Mouse (Mus musculus) G1E (cell line): Measurements from ENCODE around the gene Lmntd1. TPM values are rescaled to one million over a fixed set of nuclear protein-coding genes. Genes with fewer than 3 reads are reported as not detected.

Source experiments
- ATAC-seq: 2 replicates; pipeline ENCODE4 v1.8.0; 2016; ENCODE audit warnings: mild to moderate bottlenecking; ENCODE audit not compliant: insufficient number of reproducible peaks, poor library complexity, low FRiP score, severe bottlenecking; ENCODE audit errors: extremely low read depth
- DNase-seq: peaks from one replicate; pipeline ENCODE4 v3.0.0; 2012; ENCODE audit warnings: low spot score
- H3K27me3 ChIP-seq: 2 replicates; pipeline ENCODE4 v1.6.1; 2012; ENCODE audit warnings: mild to moderate bottlenecking, low read length, inconsistent platforms; ENCODE audit not compliant: insufficient read depth
- H3K36me3 ChIP-seq: replicated peaks from 2 replicates; pipeline ENCODE3; 2012; ENCODE audit warnings: mild to moderate bottlenecking, inconsistent platforms
- H3K4me1 ChIP-seq: 2 replicates; pipeline ENCODE4 v1.6.1; 2012; ENCODE audit warnings: low read depth, low read length, inconsistent platforms, mixed read lengths; ENCODE audit not compliant: insufficient read depth
- H3K4me3 ChIP-seq: 2 replicates; pipeline ENCODE4 v1.5.1; 2012; ENCODE audit warnings: low read depth, mild to moderate bottlenecking, inconsistent platforms, low read length, moderate library complexity, mixed read lengths
- H3K9me3 ChIP-seq: replicated peaks from 2 replicates; pipeline ENCODE4 v1.6.1; 2012; ENCODE audit warnings: inconsistent platforms
- CTCF ChIP-seq: IDR thresholded peaks from 2 replicates; pipeline ENCODE4 v1.5.1; 2012; ENCODE audit warnings: low read depth, low read length, inconsistent platforms, mixed read lengths
- GATA1 ChIP-seq: IDR thresholded peaks from 2 replicates; pipeline ENCODE4 v1.6.1; 2012; ENCODE audit warnings: borderline replicate concordance, low read length, inconsistent platforms, mixed read lengths
- GATA2 ChIP-seq: IDR thresholded peaks from 2 replicates; pipeline ENCODE4 v1.6.1; 2012; ENCODE audit warnings: low read depth, low read length, inconsistent platforms, borderline replicate concordance
- POLR2AphosphoS5 ChIP-seq: IDR thresholded peaks from 2 replicates; pipeline ENCODE4 v1.6.1; 2012; ENCODE audit warnings: low read depth, low read length, inconsistent platforms; ENCODE audit not compliant: insufficient replicate concordance
- TAL1 ChIP-seq: conservative IDR thresholded peaks from 2 replicates; pipeline ENCODE4 v1.6.1; 2012; ENCODE audit warnings: low read depth, low read length, inconsistent platforms, mixed read lengths
- polyA plus RNA-seq: library from polyadenylated mRNA; stranded (reverse); fragments of >175 nt; gene quantifications from 2 replicates; pipeline ENCODE4 v1.2.3, GENCODE M21; 2012
- total RNA-seq, 2 experiments: library from RNA; stranded (forward) in 1 of 2; stranded (reverse) in 1 of 2; fragments of 200-1000 nt in 1 of 2; fragments of >200 nt in 1 of 2; fragmentation: Nextera tagmentation in 1 of 2; gene quantifications; 2 replicates each; pipeline ENCODE4 v1.2.3; 2014 to 2017

The Lmntd1 gene
- total and polyA plus RNA-seq, 3 experiments = 0.22 TPM; not detected in 2

GRCm38 (mm10) chr6:145485986-145486605 lies 128.0 kb downstream of the Lmntd1 start:
- no peak for TF ChIP-seq POLR2AphosphoS5
- TF ChIP-seq GATA1 = no peak
- TF ChIP-seq TAL1 = no peak
- no peak for TF ChIP-seq GATA2
- no peak for TF ChIP-seq CTCF
- Histone ChIP-seq H3K9me3 (peaks cover 39% of the 10 kb centered on the region), H3K4me1 (no peaks in the 10 kb centered on the region), H3K27me3 (no peaks in the 10 kb centered on the region), H3K36me3 (no peaks in the 10 kb centered on the region), H3K4me3 (no peak overlapping the region)
- ATAC-seq (no peak), DNase-seq (no peak)

GRCm38 (mm10) chr6:145483318-145483674 lies 130.8 kb downstream of the Lmntd1 start:
- Histone ChIP-seq H3K4me1 (no peaks in the 10 kb centered on the region), H3K9me3 (peaks cover 60% of the 10 kb centered on the region), H3K36me3 (no peaks in the 10 kb centered on the region), H3K27me3 (no peaks in the 10 kb centered on the region), H3K4me3 (no peak overlapping the region)
- ATAC-seq = no peak
- DNase-seq = no peak
- TF ChIP-seq GATA1 = no peak
- no peak for TF ChIP-seq CTCF
- no peak for TF ChIP-seq GATA2
- TF ChIP-seq POLR2AphosphoS5 = no peak
- no peak for TF ChIP-seq TAL1

GRCm38 (mm10) chr6:145482656-145483317 lies 131.3 kb downstream of the Lmntd1 start:
- TF ChIP-seq TAL1 = no peak
- TF ChIP-seq GATA2 = no peak
- no peak for TF ChIP-seq CTCF
- no peak for TF ChIP-seq POLR2AphosphoS5
- no peak for TF ChIP-seq GATA1
- Histone ChIP-seq H3K9me3 (peaks cover 63% of the 10 kb centered on the region), H3K36me3 (no peaks in the 10 kb centered on the region), H3K4me1 (no peaks in the 10 kb centered on the region), H3K4me3 (no peak overlapping the region), H3K27me3 (no peaks in the 10 kb centered on the region)
- no peak for ATAC-seq
- no peak for DNase-seq

GRCm38 (mm10) chr6:145481938-145482337 lies 132.2 kb downstream of the Lmntd1 start:
- Histone ChIP-seq H3K9me3 (peaks cover 66% of the 10 kb centered on the region), H3K27me3 (no peaks in the 10 kb centered on the region), H3K36me3 (no peaks in the 10 kb centered on the region), H3K4me3 (no peak overlapping the region), H3K4me1 (no peaks in the 10 kb centered on the region)
- ATAC-seq = no peak
- TF ChIP-seq TAL1 (no peak), GATA2 (no peak), CTCF (no peak), POLR2AphosphoS5 (no peak), GATA1 (no peak)
- no peak for DNase-seq

- Histone ChIP-seq H3K4me3 (no peak overlapping the region), H3K4me1 (no peaks in the 10 kb centered on the region), H3K9me3 (peaks cover 76% of the 10 kb centered on the region), H3K36me3 (no peaks in the 10 kb centered on the region), H3K27me3 (no peaks in the 10 kb centered on the region)
- no peak for DNase-seq
- ATAC-seq = no peak
- TF ChIP-seq CTCF = no peak
- no peak for TF ChIP-seq POLR2AphosphoS5
- no peak for TF ChIP-seq GATA1
- TF ChIP-seq TAL1 = no peak
- no peak for TF ChIP-seq GATA2
Observed at GRCm38 (mm10) chr6:145478821-145479271, 135.3 kb downstream of the Lmntd1 start.

GRCm38 (mm10) chr6:145477367-145477905 lies 136.7 kb downstream of the Lmntd1 start:
- Histone ChIP-seq H3K27me3 (no peaks in the 10 kb centered on the region), H3K36me3 (no peaks in the 10 kb centered on the region), H3K9me3 (peaks cover 74% of the 10 kb centered on the region), H3K4me1 (no peaks in the 10 kb centered on the region), H3K4me3 (no peak overlapping the region)
- TF ChIP-seq GATA1 = no peak
- ATAC-seq (no peak), DNase-seq (no peak)
